Mouse (Mus musculus): Measurements from ENCODE around the gene Pard6a.

Gene Pard6a

GRCm38 (mm10) chr8:105700566-105700965 lies 382 bp upstream of the Pard6a start:
- DNase-seq (ENCODE audit: extremely low spot score) = no peak

- no peak for DNase-seq (ENCODE audit: extremely low spot score)
Measured at GRCm38 (mm10) chr8:105702001-105702401, 1.1 kb downstream of the Pard6a start.

- no peak for DNase-seq (ENCODE audit: extremely low spot score)
Measured at GRCm38 (mm10) chr8:105702731-105703415, 1.9 kb downstream of the Pard6a start.

- DNase-seq (ENCODE audit: extremely low spot score) = no peak
Measured at GRCm38 (mm10) chr8:105704146-105704812, 3.3 kb downstream of the Pard6a start.

GRCm38 (mm10) chr8:105704955-105705354 lies 4.0 kb downstream of the Pard6a start:
- DNase-seq (ENCODE audit: extremely low spot score) = no peak

- no peak for DNase-seq (ENCODE audit: extremely low spot score)
Measured at GRCm38 (mm10) chr8:105706426-105706825, 5.5 kb downstream of the Pard6a start.

GRCm38 (mm10) chr8:105707498-105708403 lies 6.8 kb downstream of the Pard6a start, which contains the start of the genes 4933405L10Rik and Enkd1:
TSS of gene 4933405L10Rik (plus strand) at chr8:105707655.
TSS of gene Enkd1 (minus strand) at chr8:105708210.
- peak; percentile 94 for DNase-seq (ENCODE audit: extremely low spot score)

- no peak for DNase-seq (ENCODE audit: extremely low spot score)
Measured at GRCm38 (mm10) chr8:105708675-105709074, 7.7 kb downstream of the Pard6a start.

- no peak for DNase-seq (ENCODE audit: extremely low spot score)
Measured at GRCm38 (mm10) chr8:105709317-105709716, 8.4 kb downstream of the Pard6a start.

GRCm38 (mm10) chr8:105712286-105712685 lies 11.3 kb downstream of the Pard6a start:
- DNase-seq (ENCODE audit: extremely low spot score) = no peak

GRCm38 (mm10) chr8:105714139-105714538 lies 13.2 kb downstream of the Pard6a start:
- peak; percentile 82 for DNase-seq (ENCODE audit: extremely low spot score)

GRCm38 (mm10) chr8:105715042-105715441 lies 14.1 kb downstream of the Pard6a start:
- no peak for DNase-seq (ENCODE audit: extremely low spot score)

- DNase-seq (ENCODE audit: extremely low spot score) = no peak
Measured at GRCm38 (mm10) chr8:105716302-105716945, 15.5 kb downstream of the Pard6a start.

- DNase-seq (ENCODE audit: extremely low spot score) = no peak
Measured at GRCm38 (mm10) chr8:105719637-105720036, 18.7 kb downstream of the Pard6a start.

GRCm38 (mm10) chr8:105722861-105723260 lies 21.9 kb downstream of the Pard6a start:
- DNase-seq (ENCODE audit: extremely low spot score) = no peak

GRCm38 (mm10) chr8:105725726-105726125 lies 24.8 kb downstream of the Pard6a start:
- no peak for DNase-seq (ENCODE audit: extremely low spot score)

- no peak for DNase-seq (ENCODE audit: extremely low spot score)
Measured at GRCm38 (mm10) chr8:105727397-105728124, 26.6 kb downstream of the Pard6a start.

- no peak for DNase-seq (ENCODE audit: extremely low spot score)
Measured at GRCm38 (mm10) chr8:105732186-105732585, 31.2 kb downstream of the Pard6a start.

- no peak for DNase-seq (ENCODE audit: extremely low spot score)
Measured at GRCm38 (mm10) chr8:105739216-105739615, 38.3 kb downstream of the Pard6a start.

- DNase-seq (ENCODE audit: extremely low spot score) = no peak
Measured at GRCm38 (mm10) chr8:105743301-105743700, 42.4 kb downstream of the Pard6a start.

GRCm38 (mm10) chr8:105750606-105751005 lies 49.7 kb downstream of the Pard6a start:
- peak; percentile 42 for DNase-seq (ENCODE audit: extremely low spot score)
